Mouse (Mus musculus) liver, embryonic 16.5 days (tissue): ENCODE results near the gene Ggt6. TPM values are rescaled to one million over a fixed set of nuclear protein-coding genes. Genes with fewer than 3 reads are reported as not detected.

Experiments used
- ATAC-seq: fragments of 200-750 bp; cut with Nextera tagmentation; 2 replicates; pipeline ENCODE4 v1.8.0; 2017; ENCODE audit warnings: low read depth, mild to moderate bottlenecking, moderate number of reproducible peaks, moderate library complexity
- H3K27ac ChIP-seq: fragments of 300-500 bp; sonication (generic); 2 replicates; pipeline ENCODE4 v1.5.1; 2014; ENCODE audit warnings: mild to moderate bottlenecking, low read length
- H3K27me3 ChIP-seq: fragments of 300-500 bp; sonication (generic); 2 replicates; pipeline ENCODE4 v1.6.1; 2014; ENCODE audit warnings: low read depth, low read length, mixed read lengths; ENCODE audit not compliant: control insufficient read depth, insufficient read depth
- H3K36me3 ChIP-seq: fragments of 300-500 bp; sonication (generic); 2 replicates; pipeline ENCODE4 v1.6.1; 2014; ENCODE audit warnings: mild to moderate bottlenecking; ENCODE audit not compliant: control insufficient read depth, insufficient read depth
- H3K4me1 ChIP-seq: fragments of 300-500 bp; sonication (generic); 2 replicates; pipeline ENCODE4 v1.6.1; 2014; ENCODE audit warnings: low read depth, low read length, mixed read lengths; ENCODE audit not compliant: control insufficient read depth
- H3K4me2 ChIP-seq: fragments of 300-500 bp; sonication (generic); 2 replicates; pipeline ENCODE4 v1.6.1; 2014; ENCODE audit warnings: low read depth, low read length, mixed read lengths
- H3K4me3 ChIP-seq: fragments of 300-500 bp; sonication (generic); 2 replicates; pipeline ENCODE4 v1.5.1; 2014; ENCODE audit warnings: low read depth, mild to moderate bottlenecking, low read length
- H3K9ac ChIP-seq: fragments of 300-500 bp; sonication (generic); 2 replicates; pipeline ENCODE4 v1.6.1; 2014; ENCODE audit warnings: low read depth, low read length
- H3K9me3 ChIP-seq: fragments of 300-500 bp; sonication (generic); replicated peaks from 2 replicates; pipeline ENCODE4 v1.6.1; 2016; ENCODE audit warnings: low read length; ENCODE audit not compliant: control insufficient read depth
- WGBS: fragments of 180-500 bp; shearing (Covaris S2); extraction: QIAGEN DNeasy Blood & Tissue Kit; methylation state at CpG from one replicate; pipeline ENCODE4 v1.1.7; 2014; ENCODE audit not compliant: insufficient replicate concordance; 5-methylcytosine and 5-hydroxymethylcytosine counted together
- polyA plus RNA-seq: library from polyadenylated mRNA; unstranded; fragments of >200 nt; fragmentation: Nextera tagmentation; extraction: Ambion mirVana; gene quantifications from 2 replicates; pipeline ENCODE4 v1.2.1, GENCODE M21; 2015

Ggt6 gene
- polyA plus RNA-seq, 1 experiment from 2014 or later, result 0.94 TPM

DNA sequence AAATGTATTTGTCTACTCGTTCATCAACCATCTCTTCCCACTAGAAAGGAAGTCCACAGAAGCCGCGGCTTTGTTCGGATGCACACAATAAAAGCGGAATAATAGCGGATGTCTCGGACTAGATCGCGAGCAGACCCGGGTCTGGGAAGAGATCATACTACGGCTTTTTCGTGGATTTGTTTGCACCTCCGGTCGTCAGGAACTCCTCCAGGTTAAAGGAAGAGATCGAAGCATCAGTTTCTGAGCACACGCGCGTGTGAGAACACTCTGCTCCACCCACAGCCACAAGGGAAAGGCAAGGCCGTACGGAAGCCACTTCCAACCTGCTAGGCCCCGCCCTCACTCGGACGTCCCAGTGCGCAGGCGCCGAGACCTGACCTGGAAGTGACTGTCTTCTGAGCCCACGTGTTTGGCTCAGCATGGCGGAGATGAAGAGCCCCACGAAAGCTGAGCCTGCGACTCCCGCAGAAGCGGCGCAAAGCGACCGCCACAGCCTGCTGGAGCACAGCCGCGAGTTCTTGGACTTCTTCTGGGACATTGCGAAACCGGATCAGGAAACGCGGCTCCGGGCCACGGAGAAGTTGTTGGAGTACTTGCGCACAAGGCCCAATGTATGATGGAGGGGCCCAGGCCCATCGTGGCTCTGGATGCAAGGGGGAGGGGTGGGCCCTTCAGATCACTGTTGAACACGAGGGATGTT lies 5.8 kb downstream of the Ggt6 start, which contains the start of gene Mybbp1a:
Gene Mybbp1a (plus strand): TSS at position 391 of the 700 bp plus-strand sequence.
- peak within 1 kb of the TSS; percentile 70 for H3K9ac ChIP-seq
- H3K36me3 ChIP-seq, result peaks cover 31% of the 10 kb centered on the region
- no peaks in the 10 kb centered on the region for H3K27me3 ChIP-seq
- H3K4me2 ChIP-seq, result peak within 1 kb of the TSS; percentile 73
- under 1% methylated on average over 46 of the region's 46 CpGs for WGBS
- peak; percentile 93 for ATAC-seq
- no peaks in the 10 kb centered on the region for H3K9me3 ChIP-seq
- H3K4me1 ChIP-seq, result peaks cover 12% of the 10 kb centered on the region
- H3K27ac ChIP-seq, result peak within 1 kb of the TSS; percentile 69
- H3K4me3 ChIP-seq, result peak within 1 kb of the TSS; percentile 78

GRCm38 (mm10) chr11:72446311-72447105 lies 11.2 kb downstream of the Ggt6 start:
- Histone ChIP-seq H3K27ac (no peak overlapping the region), H3K9me3 (no peaks in the 10 kb centered on the region), H3K4me3 (no peak overlapping the region), H3K27me3 (no peaks in the 10 kb centered on the region), H3K4me1 (peaks cover 10% of the 10 kb centered on the region), H3K4me2 (no peak overlapping the region), H3K36me3 (peaks cover 70% of the 10 kb centered on the region), H3K9ac (no peak overlapping the region)
- ATAC-seq, result no peak
- WGBS, result 71% methylated on average over 6 of the region's 6 CpGs

- H3K9me3 ChIP-seq, result no peaks in the 10 kb centered on the region
- no peak overlapping the region for H3K9ac ChIP-seq
- H3K27ac ChIP-seq, result no peak overlapping the region
- no peak overlapping the region for H3K4me2 ChIP-seq
- WGBS, result 63% methylated on average over 8 of the region's 8 CpGs
- peaks cover 72% of the 10 kb centered on the region for H3K36me3 ChIP-seq
- H3K27me3 ChIP-seq, result no peaks in the 10 kb centered on the region
- no peak overlapping the region for H3K4me3 ChIP-seq
- no peak for ATAC-seq
- H3K4me1 ChIP-seq, result peaks cover 3% of the 10 kb centered on the region
These were observed 12.1 kb downstream of the Ggt6 start for GRCm38 (mm10) chr11:72447475-72447874.

- 68% methylated on average over 3 of the region's 3 CpGs for WGBS
- ATAC-seq, result no peak
- Histone ChIP-seq H3K4me3 (no peak overlapping the region), H3K27ac (no peak overlapping the region), H3K9me3 (no peaks in the 10 kb centered on the region), H3K4me1 (no peaks in the 10 kb centered on the region; the same call in 1 of the 2 replicates), H3K27me3 (no peaks in the 10 kb centered on the region), H3K9ac (no peak overlapping the region), H3K36me3 (peaks cover 32% of the 10 kb centered on the region), H3K4me2 (no peak overlapping the region)
These were observed 16.9 kb downstream of the Ggt6 start for GRCm38 (mm10) chr11:72452140-72452665.

GRCm38 (mm10) chr11:72453105-72453953 lies 18.0 kb downstream of the Ggt6 start:
- WGBS, result 65% methylated on average over 15 of the region's 15 CpGs
- Histone ChIP-seq H3K4me1 (peaks cover 4% of the 10 kb centered on the region), H3K9ac (no peak overlapping the region), H3K27ac (no peak overlapping the region), H3K4me2 (no peak overlapping the region), H3K4me3 (no peak overlapping the region), H3K36me3 (peaks cover 22% of the 10 kb centered on the region), H3K27me3 (no peaks in the 10 kb centered on the region), H3K9me3 (no peaks in the 10 kb centered on the region)
- no peak for ATAC-seq

- ATAC-seq, result no peak
- Histone ChIP-seq H3K4me1 (peaks cover 9% of the 10 kb centered on the region), H3K4me3 (no peak overlapping the region), H3K36me3 (peaks cover 2% of the 10 kb centered on the region), H3K4me2 (no peak overlapping the region), H3K9me3 (no peaks in the 10 kb centered on the region), H3K9ac (no peak overlapping the region), H3K27me3 (no peaks in the 10 kb centered on the region), H3K27ac (no peak overlapping the region)
- 76% methylated on average over 5 of the region's 5 CpGs for WGBS
These were observed 20.4 kb downstream of the Ggt6 start for GRCm38 (mm10) chr11:72455694-72456093.

- peak overlapping the region; percentile 76 for H3K27ac ChIP-seq
- no peaks in the 10 kb centered on the region for H3K27me3 ChIP-seq
- no peaks in the 10 kb centered on the region for H3K9me3 ChIP-seq
- H3K9ac ChIP-seq, result no peak overlapping the region; the same call in 1 of the 2 replicates
- peak; percentile 77 for ATAC-seq
- peak overlapping the region; percentile 22 for H3K4me3 ChIP-seq
- peaks cover 9% of the 10 kb centered on the region for H3K4me1 ChIP-seq
- 0 out of 2 replicates have a peak overlapping the region, but pooled peaks have one; percentile 14 for H3K4me2 ChIP-seq
- WGBS, result 49% methylated on average over 12 of the region's 12 CpGs
- H3K36me3 ChIP-seq, result no peaks in the 10 kb centered on the region
These were observed 22.7 kb downstream of the Ggt6 start for GRCm38 (mm10) chr11:72457995-72458496.

DNA sequence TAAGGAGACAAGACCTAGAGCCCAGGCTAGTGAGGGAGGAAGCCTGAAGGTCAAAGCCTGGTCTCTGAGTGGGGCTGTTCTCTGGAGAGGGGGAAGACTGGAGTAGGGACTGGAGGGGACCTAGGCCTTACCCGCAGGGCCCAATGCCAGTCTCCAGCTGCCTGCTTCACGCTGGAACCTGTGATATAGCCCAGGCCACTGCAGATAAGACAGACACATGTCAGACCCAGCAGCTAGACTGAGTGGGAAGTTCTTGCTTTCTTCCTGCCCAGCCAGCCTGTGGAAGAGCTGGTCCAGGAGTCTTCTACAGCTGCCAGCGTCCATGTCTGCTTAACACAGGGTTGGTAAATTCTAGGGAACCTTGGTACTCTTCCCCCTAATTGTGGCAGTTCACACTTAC lies 23.2 kb downstream of the Ggt6 start:
- 20% methylated on average over 3 of the region's 3 CpGs for WGBS
- 0 out of 2 replicates have a peak overlapping the region, but pooled peaks have one; percentile 14 for H3K4me2 ChIP-seq

More for the DNA sequence above, 23.2 kb downstream of the Ggt6 start:
- H3K4me3 ChIP-seq, result peak overlapping the region; percentile 22
- peaks cover 9% of the 10 kb centered on the region for H3K4me1 ChIP-seq
- no peaks in the 10 kb centered on the region for H3K9me3 ChIP-seq
- H3K27me3 ChIP-seq, result no peaks in the 10 kb centered on the region
- H3K27ac ChIP-seq, result peak overlapping the region; percentile 76
- no peaks in the 10 kb centered on the region for H3K36me3 ChIP-seq
- ATAC-seq, result peak; percentile 16
- H3K9ac ChIP-seq, result no peak overlapping the region; the same call in 1 of the 2 replicates
